Mouse (Mus musculus): ENCODE measurements around the gene Myo3b.

GRCm38 (mm10) chr2:70127351-70128148 lies 88.6 kb downstream of the Myo3b start:
- TF ChIP-seq CTCF (IDR thresholded peaks at IDR 0.05; ENCODE audit: low read depth): no peak
- TF ChIP-seq EP300 (IDR thresholded peaks at IDR 0.05; ENCODE audit: low read depth): no peak

Data from liver, embryonic 14.5 days (tissue).